Mouse (Mus musculus) brain, embryonic 14.5 days (tissue): Measurements from ENCODE around the gene Kbtbd6.

Experiments used
- CTCF ChIP-seq: fragments of 200-500 bp; IDR thresholded peaks from 2 replicates; pipeline ENCODE4 v1.5.1; 2012; ENCODE audit warnings: inconsistent platforms, mild to moderate bottlenecking, moderate library complexity, borderline replicate concordance; ENCODE audit not compliant: insufficient read depth, insufficient read length; ENCODE audit errors: extremely low read depth
- POLR2A ChIP-seq: fragments of 200-500 bp; IDR thresholded peaks from 2 replicates; pipeline ENCODE4 v1.6.1; 2012; ENCODE audit warnings: mild to moderate bottlenecking, inconsistent platforms, borderline replicate concordance; ENCODE audit not compliant: poor library complexity, insufficient read depth, insufficient read length, severe bottlenecking; ENCODE audit errors: extremely low read depth

DNA sequence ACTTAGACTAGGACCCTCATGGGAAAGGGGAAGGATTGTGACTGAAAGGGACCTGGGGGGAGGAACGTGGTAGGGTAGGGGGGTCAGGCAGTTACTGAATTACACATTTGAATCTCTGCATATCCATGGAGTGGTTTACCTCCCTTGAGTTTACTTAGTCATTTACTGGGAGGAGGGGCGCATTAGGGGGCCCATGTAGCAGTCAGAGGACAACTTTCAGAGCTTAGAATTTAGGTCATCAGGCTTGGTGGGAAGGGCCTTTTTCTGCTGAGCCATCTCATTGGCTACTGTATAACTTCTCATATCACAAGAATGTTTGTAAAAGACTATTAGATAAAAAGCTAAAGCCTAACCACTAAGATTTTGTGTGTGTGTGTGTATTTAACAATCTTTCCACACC is 41.0 kb upstream of the Kbtbd6 start:
- TF ChIP-seq POLR2A (no peak), CTCF (no peak)
